Mouse (Mus musculus): Measurements from ENCODE around the gene Col25a1.

Gene Col25a1

GRCm38 (mm10) chr3:130473211-130473768 is 342.0 kb downstream of the Col25a1 start:
- DNase-seq (ENCODE audit: low spot score): no peak

GRCm38 (mm10) chr3:130473970-130474369 is 342.7 kb downstream of the Col25a1 start:
- DNase-seq (ENCODE audit: low spot score): peak; percentile 70

- DNase-seq (ENCODE audit: low spot score): no peak
These were observed 351.2 kb downstream of the Col25a1 start for GRCm38 (mm10) chr3:130482513-130482912.

GRCm38 (mm10) chr3:130488839-130489238 is 357.5 kb downstream of the Col25a1 start:
- DNase-seq (ENCODE audit: low spot score): no peak

GRCm38 (mm10) chr3:130494192-130494591 is 362.9 kb downstream of the Col25a1 start:
- DNase-seq (ENCODE audit: low spot score): no peak

- DNase-seq (ENCODE audit: low spot score): peak; percentile 63
These were observed 363.5 kb downstream of the Col25a1 start for GRCm38 (mm10) chr3:130494665-130495396.

- DNase-seq (ENCODE audit: low spot score): no peak
These were observed 365.7 kb downstream of the Col25a1 start for GRCm38 (mm10) chr3:130497036-130497435.

- DNase-seq (ENCODE audit: low spot score): no peak
These were observed 370.4 kb downstream of the Col25a1 start for GRCm38 (mm10) chr3:130501713-130502112.

- no peak for DNase-seq (ENCODE audit: low spot score)
These were observed 377.0 kb downstream of the Col25a1 start for GRCm38 (mm10) chr3:130508330-130508729.

- DNase-seq (ENCODE audit: low spot score): no peak
These were observed 387.2 kb downstream of the Col25a1 start for GRCm38 (mm10) chr3:130518457-130518879.

GRCm38 (mm10) chr3:130521834-130522476 is 390.7 kb downstream of the Col25a1 start:
- no peak for DNase-seq (ENCODE audit: low spot score)

- no peak for DNase-seq (ENCODE audit: low spot score)
These were observed 391.7 kb downstream of the Col25a1 start for GRCm38 (mm10) chr3:130523019-130523418.

GRCm38 (mm10) chr3:130524367-130525137 is 393.3 kb downstream of the Col25a1 start:
- DNase-seq (ENCODE audit: low spot score): no peak

- DNase-seq (ENCODE audit: low spot score): no peak
These were observed 403.7 kb downstream of the Col25a1 start for GRCm38 (mm10) chr3:130535021-130535420.

- no peak for DNase-seq (ENCODE audit: low spot score)
These were observed 410.2 kb downstream of the Col25a1 start for GRCm38 (mm10) chr3:130541541-130541940.

GRCm38 (mm10) chr3:130545995-130546394 is 414.7 kb downstream of the Col25a1 start:
- DNase-seq (ENCODE audit: low spot score): no peak

GRCm38 (mm10) chr3:130549066-130549465 is 417.8 kb downstream of the Col25a1 start:
- DNase-seq (ENCODE audit: low spot score): no peak

- DNase-seq (ENCODE audit: low spot score): no peak
These were observed 425.0 kb downstream of the Col25a1 start for GRCm38 (mm10) chr3:130556263-130556662.

GRCm38 (mm10) chr3:130565586-130565985 is 434.3 kb downstream of the Col25a1 start:
- DNase-seq (ENCODE audit: low spot score): no peak

GRCm38 (mm10) chr3:130568331-130569095 is 437.2 kb downstream of the Col25a1 start:
- no peak for DNase-seq (ENCODE audit: low spot score)

- DNase-seq (ENCODE audit: low spot score): no peak
These were observed 441.9 kb downstream of the Col25a1 start for GRCm38 (mm10) chr3:130573243-130573642.

GRCm38 (mm10) chr3:130574652-130575051 is 443.4 kb downstream of the Col25a1 start:
- DNase-seq (ENCODE audit: low spot score): peak; percentile 76

Data from embryo, embryonic 10 days (tissue).